Mouse (Mus musculus) cerebellum, adult 2 months (tissue): ENCODE results near the gene Zbtb22. TPM values are rescaled to one million over a fixed set of nuclear protein-coding genes. Genes with fewer than 3 reads are reported as not detected.
"Not testable (repeated sequence)": the region's sequence is repeated elsewhere in the genome, so short reads cannot be mapped to it uniquely, and the experiment has no call there.

Experiments
- DNase-seq, 2 experiments: peaks; one replicate each; pipeline ENCODE4 v3.0.0; 2021
- H3K27ac ChIP-seq: fragments of 200-500 bp; 2 replicates; pipeline ENCODE4 v1.5.1; 2012; ENCODE audit warnings: low read length, control low read depth, inconsistent platforms; ENCODE audit not compliant: insufficient read depth
- H3K27me3 ChIP-seq: fragments of 200-500 bp; 2 replicates; pipeline ENCODE4 v1.6.1; 2012; ENCODE audit warnings: inconsistent platforms, mild to moderate bottlenecking, low read length, moderate library complexity; ENCODE audit not compliant: control insufficient read depth, insufficient read depth
- H3K4me1 ChIP-seq: fragments of 200-500 bp; 2 replicates; pipeline ENCODE4 v1.6.1; 2011; ENCODE audit warnings: low read length; ENCODE audit not compliant: control insufficient read depth, insufficient read depth
- H3K4me3 ChIP-seq: fragments of 200-500 bp; replicated peaks from 2 replicates; pipeline ENCODE3; 2011; ENCODE audit warnings: mild to moderate bottlenecking, low read depth, low read length, control low read depth; ENCODE audit not compliant: insufficient read depth
- CTCF ChIP-seq: fragments of 200-500 bp; IDR thresholded peaks from 2 replicates; pipeline ENCODE4 v1.5.1; 2011; ENCODE audit warnings: low read depth, mild to moderate bottlenecking, control low read depth, low read length, moderate library complexity, borderline replicate concordance; ENCODE audit not compliant: insufficient read depth
- POLR2A ChIP-seq: fragments of 200-500 bp; IDR thresholded peaks from 2 replicates; pipeline ENCODE4 v1.6.1; 2011; ENCODE audit warnings: low read length, control low read depth, borderline replicate concordance; ENCODE audit not compliant: insufficient read depth
- WGBS: fragments of 180-500 bp; shearing (Covaris S2); methylation state at CpG from one replicate; pipeline ENCODE4 v1.1.7; 2018; 5-methylcytosine and 5-hydroxymethylcytosine counted together
- polyA plus RNA-seq: library from polyadenylated mRNA; depleted of rRNA; stranded (reverse); fragments of >200 nt; gene quantifications from 2 replicates; pipeline ENCODE4 v1.2.3, GENCODE M21; 2012

Gene Zbtb22
- polyA plus RNA-seq, 1 experiment: 33.4 TPM

GRCm38 (mm10) chr17:33950131-33950625, 34.5 kb downstream of the Zbtb22 start:
- TF ChIP-seq CTCF (no peak), POLR2A (no peak)
- Histone ChIP-seq H3K4me1 (peaks cover 16% of the 10 kb centered on the region), H3K27ac (peak overlapping the region; percentile 30), H3K4me3 (peak overlapping the region; percentile 71), H3K27me3 (no peaks in the 10 kb centered on the region)
- DNase-seq: no peak
- 54% methylated on average over 10 of the region's 10 CpGs for WGBS

- no peaks in the 10 kb centered on the region for H3K27me3 ChIP-seq
- peak within 1 kb of the TSS; percentile 30 for H3K27ac ChIP-seq
- peaks cover 16% of the 10 kb centered on the region for H3K4me1 ChIP-seq
- peak; percentile 43; the same call in 1 of the 2 replicates for TF ChIP-seq POLR2A
- no peak for TF ChIP-seq CTCF
- DNase-seq: peak; percentile 68 to 73
- H3K4me3 ChIP-seq: peak within 1 kb of the TSS; percentile 71
- under 1% methylated on average over 45 of the region's 45 CpGs for WGBS
These were observed 35.6 kb downstream of the Zbtb22 start, which contains the start of gene B3galt4 for GRCm38 (mm10) chr17:33951021-33951946. TSS of gene B3galt4 (minus strand) at chr17:33951488.

- H3K27ac ChIP-seq, DNase-seq, H3K4me3 ChIP-seq, H3K27me3 ChIP-seq: not testable (repeated sequence)
- 64% methylated on average over 13 of the region's 13 CpGs for WGBS
- peaks cover 16% of the 10 kb centered on the region for H3K4me1 ChIP-seq
These were observed 36.3 kb downstream of the Zbtb22 start for GRCm38 (mm10) chr17:33952015-33952414.

DNA sequence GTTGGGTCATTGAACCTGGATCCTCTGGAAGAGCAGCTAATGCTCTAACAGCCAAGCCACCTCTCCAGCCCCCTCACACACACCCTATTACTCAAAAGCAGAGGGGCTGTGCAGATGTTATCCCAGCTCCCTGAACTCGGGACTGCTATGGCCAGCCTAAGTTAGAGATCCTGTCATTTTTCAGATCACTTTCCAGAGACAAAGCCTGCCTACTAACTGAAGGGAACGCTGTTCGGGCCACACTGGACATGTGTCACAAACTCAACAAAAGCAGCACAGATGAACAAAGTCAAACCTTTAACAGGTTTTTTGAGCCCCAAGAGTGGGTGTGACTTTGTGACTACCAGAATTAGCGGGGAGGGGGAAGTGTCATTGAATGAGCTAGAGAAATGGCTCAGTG, 37.2 kb downstream of the Zbtb22 start:
- no peak for TF ChIP-seq CTCF
- no peak for TF ChIP-seq POLR2A
- WGBS: 71% methylated on average over 4 of the region's 4 CpGs
- no peak for DNase-seq
- Histone ChIP-seq H3K27me3 (no peaks in the 10 kb centered on the region), H3K4me3 (no peak overlapping the region), H3K4me1 (peaks cover 16% of the 10 kb centered on the region), H3K27ac (no peak overlapping the region)

DNA sequence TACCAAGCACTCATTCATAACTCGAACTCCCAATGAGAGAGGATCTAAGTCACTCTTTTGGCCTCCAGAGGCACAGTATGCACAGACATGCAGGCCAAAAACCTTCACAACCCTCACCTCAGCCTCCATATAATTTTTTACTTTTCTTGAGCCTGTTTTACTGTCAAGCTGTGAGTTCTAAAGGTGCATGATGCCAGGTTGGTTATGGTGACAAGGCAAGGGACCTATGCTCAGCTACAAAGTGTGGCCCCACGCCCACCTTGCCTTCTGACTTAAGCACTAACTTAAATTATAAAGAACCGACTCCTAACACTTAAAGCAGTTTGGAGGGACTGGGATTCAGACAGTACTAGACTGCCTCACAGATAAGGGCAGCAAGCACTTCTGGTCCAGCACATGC, 37.6 kb downstream of the Zbtb22 start:
- Histone ChIP-seq H3K4me3 (no peak overlapping the region), H3K27ac (no peak overlapping the region), H3K27me3 (no peaks in the 10 kb centered on the region), H3K4me1 (peaks cover 16% of the 10 kb centered on the region)
- TF ChIP-seq CTCF: no peak
- TF ChIP-seq POLR2A: no peak
- WGBS: 77% methylated on average over 3 of the region's 3 CpGs
- no peak for DNase-seq

GRCm38 (mm10) chr17:33953961-33954565, 38.4 kb downstream of the Zbtb22 start:
- WGBS: 33% methylated on average over 5 of the region's 5 CpGs
- Histone ChIP-seq H3K27ac (no peak overlapping the region), H3K4me3 (no peak overlapping the region), H3K27me3 (no peaks in the 10 kb centered on the region), H3K4me1 (peaks cover 13% of the 10 kb centered on the region)
- no peak for DNase-seq
- TF ChIP-seq POLR2A: no peak
- no peak for TF ChIP-seq CTCF

DNA sequence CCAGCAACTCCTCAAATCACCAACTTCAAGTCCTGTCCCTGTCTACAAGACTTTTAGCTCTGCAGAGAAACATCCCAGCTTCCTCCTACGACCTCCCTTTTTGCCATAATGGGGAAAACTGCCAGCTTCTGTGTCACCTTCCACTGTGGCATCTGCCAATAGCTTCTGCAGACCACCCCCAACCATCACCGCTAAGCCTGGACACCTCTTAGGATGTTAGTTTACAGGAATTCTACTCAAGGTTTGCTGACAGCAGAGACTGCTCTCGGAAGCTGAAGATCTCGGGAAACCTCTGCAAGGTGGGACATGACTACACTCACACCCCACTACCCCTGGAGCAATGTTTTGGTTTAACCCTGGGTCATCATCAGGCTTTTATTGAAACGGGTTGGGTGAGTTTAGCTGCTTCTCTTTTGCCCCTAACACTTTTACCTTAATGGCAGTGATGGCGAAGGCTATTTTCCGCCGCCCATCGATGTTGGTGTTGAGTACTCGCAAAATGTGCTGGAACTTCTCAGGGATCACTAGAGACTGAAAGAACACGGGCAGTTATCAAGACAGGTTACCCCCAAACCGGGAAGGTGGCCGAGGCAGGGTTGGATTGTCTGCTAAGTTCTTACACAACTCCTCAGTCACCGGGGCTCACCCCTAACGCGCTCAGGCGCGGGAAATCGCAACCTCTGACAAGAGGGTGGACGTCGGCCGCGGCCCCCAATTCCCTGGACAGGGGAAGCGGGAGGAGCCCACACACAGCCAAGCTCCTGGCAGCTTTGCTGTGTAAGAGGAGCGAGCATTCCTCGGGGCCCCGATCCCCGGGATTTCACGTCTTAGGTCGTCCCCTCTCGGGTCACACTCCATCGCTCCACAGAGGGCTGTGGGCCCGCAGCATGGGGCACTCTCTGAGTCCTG, 39.2 kb downstream of the Zbtb22 start:
- H3K27me3 ChIP-seq: no peaks in the 10 kb centered on the region
- peak overlapping the region; percentile 74 for H3K4me3 ChIP-seq
- 0 out of 2 replicates have a peak overlapping the region, but pooled peaks have one; percentile 3 for H3K27ac ChIP-seq
- DNase-seq: no peak
- TF ChIP-seq POLR2A: no peak
- TF ChIP-seq CTCF: no peak
- WGBS: 1% methylated on average over 33 of the region's 33 CpGs
- peaks cover 7% of the 10 kb centered on the region; the same call in 1 of the 2 replicates for H3K4me1 ChIP-seq
